Mouse (Mus musculus) lung, postnatal 36 days (tissue): ENCODE measurements around the gene Tpcn1.

Experiments used
- DNase-seq: peaks from one replicate; pipeline ENCODE4 v3.0.0; 2022; ENCODE audit warnings: mixed read lengths

Tpcn1 gene

DNA sequence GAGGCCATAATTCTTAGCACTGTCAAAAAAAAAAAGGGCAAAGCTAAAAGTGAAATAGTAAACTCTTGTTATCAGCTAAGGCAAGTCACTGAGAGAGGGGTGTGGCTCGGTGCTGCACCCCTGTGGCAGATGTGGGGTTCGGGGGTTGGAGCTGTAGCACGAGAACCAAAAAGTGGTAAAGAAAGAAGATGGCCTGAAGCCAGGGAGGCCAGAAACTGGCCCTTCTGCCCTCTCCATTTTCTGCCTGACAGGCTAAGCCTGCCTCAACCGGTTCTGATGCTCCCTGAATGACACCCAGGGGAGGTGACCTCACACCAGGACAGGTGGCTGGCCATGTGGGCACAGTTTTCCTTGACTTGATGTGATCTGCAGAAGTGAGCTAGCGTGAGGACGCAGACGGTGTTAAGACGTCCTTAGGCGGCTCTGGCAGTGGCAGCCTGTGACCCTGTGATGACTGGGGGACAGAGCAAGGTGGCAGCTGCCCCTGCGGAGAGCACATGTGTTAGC is 10.5 kb downstream of the Tpcn1 start:
- DNase-seq, result no peak

DNA sequence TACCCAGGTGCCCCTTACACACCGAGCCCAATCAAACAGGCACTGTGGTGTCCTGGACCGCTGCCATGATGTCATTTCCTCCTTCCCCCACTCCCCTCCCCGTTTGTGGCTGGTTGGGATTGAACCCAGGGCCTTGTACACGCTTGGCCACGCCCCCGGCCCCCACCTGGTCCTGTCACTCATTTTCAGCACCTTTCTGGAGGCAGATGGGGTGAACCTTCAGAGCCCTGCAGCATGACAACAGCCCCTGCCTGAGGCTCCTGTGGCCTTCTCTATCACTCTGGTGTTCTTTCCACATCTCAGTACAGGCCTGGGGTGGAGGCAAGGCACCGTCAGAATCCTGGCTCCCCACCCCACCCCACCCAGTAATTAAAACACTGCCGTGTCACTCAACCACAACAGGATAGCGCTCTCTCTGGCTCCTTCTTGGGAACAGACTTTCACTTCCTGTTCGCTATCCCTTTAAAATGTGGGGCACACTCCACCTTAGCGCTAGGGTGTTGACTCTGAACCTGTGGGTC is 11.6 kb downstream of the Tpcn1 start:
- DNase-seq, result no peak

DNA sequence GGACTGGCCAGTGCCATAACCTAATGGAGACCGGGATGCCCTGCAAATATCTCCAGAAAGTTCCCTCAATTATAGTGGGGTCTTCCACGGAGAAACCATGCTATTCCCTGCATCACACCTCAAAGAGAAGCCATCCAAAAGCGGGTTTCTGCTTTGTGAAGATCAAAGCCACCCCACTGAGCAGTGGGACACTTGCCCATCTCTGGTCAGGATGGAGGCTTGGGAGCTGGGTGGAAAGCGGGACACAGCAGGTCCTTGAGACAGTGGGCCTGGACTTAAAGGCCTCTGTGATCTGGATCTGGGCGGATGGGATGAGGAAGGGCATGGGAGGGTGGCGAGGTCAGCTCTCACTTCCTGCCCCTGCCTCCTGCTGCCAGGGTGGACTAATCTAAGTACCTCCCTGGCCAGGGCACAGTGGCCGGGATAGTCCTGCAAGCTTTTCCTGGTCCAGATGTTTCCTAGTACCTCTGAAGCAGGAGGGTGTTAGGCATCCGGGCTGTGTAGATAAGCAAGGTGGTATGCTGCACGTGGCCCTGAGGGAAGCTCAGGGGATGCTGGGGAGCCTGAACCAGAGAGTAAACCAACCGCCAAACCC is 13.9 kb downstream of the Tpcn1 start:
- no peak for DNase-seq

DNA sequence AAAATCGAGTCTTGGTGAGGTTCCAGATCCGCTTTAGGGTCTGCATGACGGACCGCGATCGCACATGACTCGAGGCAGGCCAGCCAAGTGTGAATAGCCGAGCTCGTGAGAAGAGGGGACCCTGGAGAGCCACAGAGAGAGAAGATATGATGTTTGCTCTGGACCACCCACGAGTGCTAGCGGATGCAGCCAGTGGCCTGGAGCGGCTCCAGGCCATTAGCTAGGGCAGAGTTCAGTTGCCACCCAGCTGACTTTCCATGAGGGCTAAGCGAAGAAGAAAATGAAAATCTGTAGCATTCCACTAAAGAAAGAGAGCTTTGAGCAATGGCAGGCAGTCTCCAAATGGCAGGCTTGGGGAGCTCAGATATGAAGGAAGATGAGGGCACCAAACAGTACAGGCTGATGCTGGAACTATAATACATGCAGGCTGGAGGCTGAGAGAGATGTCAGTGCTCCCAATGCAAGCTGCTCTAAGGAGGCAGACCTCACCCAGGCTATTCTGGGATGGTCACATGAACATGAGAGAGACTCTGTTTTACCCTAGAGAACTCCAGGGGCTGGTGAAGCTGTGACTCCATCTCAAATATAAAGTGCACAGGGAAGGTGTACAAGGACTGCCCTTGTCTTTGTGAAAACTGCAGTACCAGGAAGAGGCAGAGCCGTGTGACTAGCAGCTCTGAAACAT is 17.3 kb downstream of the Tpcn1 start:
- DNase-seq, result no peak

DNA sequence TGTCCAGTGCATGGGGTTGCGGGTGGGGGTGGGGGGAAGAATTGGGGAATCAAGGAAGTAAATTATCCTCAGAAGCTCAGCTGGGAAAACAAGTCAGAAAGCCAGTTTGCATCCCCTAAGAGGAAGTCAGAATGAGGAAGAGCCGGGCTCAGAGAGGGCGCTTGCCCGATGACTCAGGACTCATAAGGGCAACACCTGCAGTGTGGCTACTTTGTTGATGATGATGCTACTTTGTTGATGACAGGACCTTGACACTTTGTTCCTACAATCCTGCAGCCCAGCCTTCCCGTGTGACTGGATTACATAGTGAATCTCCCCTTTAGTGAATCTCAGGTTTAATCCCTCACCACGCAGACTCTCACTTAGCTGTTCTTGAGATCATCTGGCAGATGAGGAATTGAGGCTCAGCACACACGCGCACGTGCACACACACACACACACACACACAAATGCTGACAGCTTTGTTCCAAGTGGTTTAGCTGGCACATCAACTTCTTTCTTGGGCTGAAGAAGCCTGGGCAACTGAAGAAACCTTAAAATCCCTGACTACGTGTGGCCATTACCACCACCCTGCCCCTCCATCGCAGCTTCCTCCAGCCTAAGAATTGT is 18.1 kb downstream of the Tpcn1 start:
- no peak for DNase-seq

DNA sequence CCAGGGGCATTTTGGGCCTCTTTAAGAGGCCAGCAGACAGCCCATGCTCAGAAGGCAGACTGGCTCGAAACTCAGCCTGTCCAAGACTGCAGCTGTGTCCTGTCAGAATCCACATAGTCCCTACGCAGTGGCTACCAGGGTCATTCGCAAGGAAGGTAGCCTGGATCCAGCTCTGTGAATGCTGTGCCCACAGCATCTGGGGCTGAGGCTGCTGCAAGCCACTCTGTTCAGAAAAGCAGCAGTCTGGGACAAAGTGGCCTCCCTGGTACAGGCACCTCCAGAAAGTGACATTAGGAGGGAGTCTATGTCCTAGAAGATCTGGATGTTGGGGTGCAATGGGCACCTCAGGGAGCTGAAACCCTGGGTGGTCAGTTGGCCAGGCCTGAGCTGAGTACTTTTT is 18.7 kb downstream of the Tpcn1 start:
- DNase-seq, result no peak

DNA sequence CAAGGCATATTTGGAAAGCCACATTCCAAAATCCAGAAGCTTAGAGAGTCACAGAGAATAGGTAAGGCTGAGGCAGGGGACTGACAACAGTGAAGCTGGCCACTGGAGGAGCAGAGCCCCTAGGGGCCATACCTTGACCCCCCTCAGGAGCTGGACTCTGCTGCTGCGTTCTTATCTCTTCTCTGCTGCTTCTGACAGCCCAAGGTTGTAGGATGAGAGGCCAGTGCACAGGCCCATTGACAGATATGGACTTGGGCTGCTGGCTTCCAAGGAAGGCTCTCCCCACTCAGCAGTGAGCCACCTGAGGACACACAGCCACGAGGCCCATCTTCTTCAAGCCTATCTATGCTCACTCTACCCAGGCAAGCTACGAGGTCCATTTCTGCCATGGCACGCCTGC is 19.5 kb downstream of the Tpcn1 start:
- no peak for DNase-seq

DNA sequence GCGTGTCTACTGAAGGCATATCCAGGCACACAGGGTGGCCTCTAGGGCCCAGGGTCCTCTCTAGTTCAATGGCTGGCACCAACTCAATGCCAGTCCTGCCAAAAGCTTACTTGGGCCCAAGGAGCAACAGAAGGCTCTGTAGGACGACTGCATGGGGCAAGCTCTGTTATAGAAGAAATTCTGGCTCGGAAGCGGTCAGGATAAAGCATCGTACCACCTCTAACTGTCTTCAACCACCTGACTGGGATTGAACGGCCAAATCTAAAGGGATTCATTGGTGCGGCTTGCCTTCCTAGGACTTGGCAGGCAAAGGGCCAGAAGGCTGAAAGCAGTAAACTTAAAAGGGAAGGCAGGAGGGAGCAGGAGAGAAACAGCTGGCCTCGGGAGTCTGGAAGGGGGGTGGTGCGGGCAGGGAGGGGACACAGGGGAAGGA is 20.1 kb downstream of the Tpcn1 start:
- DNase-seq, result no peak

DNA sequence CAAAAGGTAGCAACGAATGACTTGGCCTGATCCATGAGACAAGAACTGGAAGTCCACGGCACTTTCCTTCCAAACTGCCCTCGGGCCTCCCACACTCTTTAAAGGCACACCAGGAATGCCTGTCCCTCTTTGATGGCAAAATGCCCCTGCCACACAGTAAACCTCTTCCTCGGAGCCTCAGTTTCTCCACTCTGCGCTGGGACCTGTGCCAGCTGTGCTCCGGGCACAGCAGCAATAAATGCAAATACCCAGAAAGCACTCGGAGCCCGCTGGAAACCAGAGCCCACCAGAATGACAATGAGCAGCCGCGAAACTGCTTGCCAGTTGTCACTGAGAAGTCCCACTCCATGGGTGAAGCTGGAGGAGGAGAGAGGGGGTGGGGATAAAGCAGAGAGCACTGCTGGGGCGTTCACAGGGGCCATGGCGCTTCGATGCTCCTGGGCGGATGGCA is 20.7 kb downstream of the Tpcn1 start:
- DNase-seq, result no peak

DNA sequence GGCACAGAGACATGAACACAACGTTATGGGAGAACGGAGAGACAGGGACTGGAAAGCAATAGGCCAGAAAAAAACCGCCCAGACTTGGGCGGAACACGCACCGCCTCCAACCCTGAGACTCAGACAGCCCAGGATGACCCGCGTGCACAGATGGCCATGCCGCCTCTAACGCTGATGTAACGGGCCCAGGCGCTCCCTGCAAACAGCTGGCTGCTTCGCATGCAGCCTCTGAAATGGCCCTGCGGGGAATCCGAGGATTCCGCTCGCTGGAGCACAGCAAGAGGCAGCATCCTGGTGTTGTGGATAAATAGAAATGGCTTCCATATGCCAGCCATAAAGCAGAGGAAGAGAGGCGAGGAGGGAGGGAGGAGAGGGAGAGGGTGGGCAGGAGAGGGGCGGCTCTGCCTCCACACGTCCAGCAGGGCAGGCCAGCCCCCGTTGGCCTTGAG is 21.2 kb downstream of the Tpcn1 start:
- peak; percentile 65 for DNase-seq

DNA sequence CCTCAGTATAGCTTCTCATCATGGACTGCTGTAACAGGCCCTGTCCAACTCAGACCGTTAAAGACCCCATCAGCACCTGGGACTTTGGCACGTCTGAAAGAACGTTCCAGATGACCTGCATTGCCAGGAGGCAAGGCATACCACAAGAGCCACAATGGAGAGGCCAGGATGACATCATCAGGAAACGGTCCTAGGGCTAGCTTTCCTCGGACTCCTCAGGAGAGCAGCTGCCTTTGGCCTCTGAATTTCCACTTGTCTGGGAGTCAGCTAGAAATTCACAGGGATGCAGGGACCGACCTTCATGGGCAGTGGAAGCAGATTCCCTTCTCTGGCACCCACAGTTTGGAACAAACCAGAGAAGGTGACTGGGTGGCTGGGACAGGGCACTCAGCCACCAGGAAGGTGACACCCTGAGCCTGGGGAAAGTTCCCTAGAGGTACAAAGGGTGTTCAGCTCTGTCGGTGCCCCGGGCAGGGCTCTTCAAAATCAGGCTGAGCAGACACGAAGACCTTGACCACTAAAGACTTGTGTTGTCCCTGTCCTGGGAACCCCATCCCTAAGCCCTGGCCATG is 21.7 kb downstream of the Tpcn1 start:
- DNase-seq, result peak; percentile 54

DNA sequence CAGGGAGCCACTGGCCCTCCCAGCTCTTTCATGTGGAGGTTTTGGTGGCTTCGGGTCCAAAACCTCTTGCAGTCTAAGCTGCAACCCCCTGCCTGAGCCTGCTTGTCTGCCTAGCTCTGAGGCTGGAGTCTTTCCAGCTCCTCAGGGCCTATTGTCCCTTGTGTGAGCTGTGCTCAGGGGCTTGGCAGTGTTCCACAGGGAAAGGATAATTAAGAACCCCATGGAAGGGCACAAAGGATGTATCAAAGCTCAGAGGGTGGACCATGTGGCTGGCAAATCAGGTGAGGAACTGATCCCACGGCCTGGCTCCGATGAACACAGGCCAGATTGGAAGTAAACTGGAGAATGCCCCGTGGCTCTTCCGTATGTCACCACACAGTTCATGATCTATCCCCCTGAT is 22.4 kb downstream of the Tpcn1 start:
- peak; percentile 74 for DNase-seq

DNA sequence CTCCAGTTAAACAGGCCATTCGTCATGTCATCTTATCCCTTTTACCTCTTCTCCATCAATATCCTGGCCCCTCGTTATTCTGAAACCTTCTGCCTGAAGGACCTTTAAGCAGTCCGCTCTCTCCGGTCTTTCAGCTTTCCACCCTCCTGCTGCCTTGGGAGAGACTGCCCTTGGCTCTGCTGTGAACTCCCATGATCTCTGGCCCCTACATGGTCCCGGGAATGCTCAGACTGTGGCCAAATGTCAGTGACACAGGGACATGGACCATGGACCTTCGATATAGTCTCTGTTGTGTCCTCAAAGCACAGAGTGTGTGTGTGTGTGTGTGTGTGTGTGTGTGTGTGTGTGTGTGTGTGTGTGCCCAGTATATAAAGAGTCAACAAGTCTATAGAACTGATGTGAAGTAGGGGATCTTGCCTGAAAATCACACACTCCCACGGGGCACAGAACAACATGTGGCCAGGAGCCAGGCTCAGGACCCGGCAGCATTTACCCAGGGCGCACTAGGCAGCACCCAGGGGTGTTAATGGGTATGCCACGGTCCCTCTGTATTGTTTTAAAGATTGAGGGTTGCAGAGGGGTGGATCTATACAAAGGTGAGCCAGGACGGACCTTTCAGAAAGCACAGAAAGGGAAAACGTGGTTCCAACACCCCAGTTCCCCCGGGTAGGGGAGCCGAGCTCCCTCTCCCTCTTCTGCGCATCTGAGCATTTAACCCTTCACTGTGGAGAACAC is 23.1 kb downstream of the Tpcn1 start:
- no peak for DNase-seq

DNA sequence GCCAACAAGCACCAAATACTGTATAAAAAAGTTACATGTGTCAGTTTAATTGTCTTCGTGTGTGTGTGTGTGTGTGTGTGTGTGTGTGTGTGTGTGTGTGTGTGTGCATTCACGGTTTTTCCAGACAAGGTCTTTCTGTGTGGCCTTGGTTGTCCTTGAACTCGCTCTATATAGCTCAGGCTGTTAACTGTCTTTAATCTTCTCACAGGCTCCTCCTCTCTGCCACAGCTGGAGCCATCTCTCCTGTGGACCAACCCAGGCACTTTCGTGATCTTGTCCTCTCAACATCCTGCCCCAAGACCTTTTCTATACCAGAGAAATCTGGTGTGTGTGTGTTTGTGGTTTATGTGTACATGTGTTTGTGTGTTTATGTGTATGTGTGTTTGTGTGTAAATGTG is 24.6 kb downstream of the Tpcn1 start:
- no peak for DNase-seq

DNA sequence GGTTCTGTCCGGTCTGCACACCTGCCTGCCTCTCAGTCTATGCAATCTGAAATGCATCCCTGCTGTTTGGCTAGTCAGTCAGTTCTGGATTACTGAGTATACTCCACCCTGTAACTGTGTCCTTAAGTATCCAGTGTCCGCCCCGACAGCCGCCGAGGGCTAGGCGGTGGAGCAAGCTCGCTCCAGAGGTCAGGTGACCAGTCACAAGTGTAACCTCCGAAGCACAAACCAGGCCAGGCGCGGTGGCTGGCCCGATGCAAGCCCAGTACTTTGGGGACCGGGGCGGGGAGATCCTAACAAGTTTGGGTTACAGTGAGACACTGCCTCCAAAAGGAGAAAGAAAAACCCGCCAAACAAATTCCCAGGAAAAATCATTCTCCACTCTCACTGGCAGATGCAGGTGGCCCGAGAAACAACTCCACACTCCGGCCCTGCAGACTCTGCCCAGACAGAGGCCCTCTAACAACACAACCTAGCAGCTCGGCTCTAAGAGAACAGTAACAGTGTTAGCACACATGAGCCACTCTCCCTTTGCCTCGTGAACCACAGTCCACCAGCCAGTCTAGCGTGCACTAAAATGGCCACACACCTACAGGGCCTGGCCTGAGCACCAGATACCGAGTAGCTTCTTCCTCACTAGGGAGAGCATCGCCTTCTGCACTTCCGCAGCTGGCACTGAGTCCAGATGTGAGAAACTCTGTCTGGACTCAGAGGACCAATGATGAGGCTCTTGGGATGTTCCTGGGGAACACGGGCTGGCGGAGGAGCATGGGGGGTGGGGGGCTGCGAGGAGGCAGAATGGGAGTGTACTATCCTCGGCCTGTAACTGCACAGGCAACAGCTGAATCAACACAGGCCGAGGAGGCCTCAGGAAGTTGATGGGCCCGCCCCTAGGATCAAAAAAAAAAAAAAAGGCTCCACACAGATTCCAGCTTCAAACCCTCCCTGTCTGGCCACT is 25.2 kb downstream of the Tpcn1 start:
- peak; percentile 70 for DNase-seq

DNA sequence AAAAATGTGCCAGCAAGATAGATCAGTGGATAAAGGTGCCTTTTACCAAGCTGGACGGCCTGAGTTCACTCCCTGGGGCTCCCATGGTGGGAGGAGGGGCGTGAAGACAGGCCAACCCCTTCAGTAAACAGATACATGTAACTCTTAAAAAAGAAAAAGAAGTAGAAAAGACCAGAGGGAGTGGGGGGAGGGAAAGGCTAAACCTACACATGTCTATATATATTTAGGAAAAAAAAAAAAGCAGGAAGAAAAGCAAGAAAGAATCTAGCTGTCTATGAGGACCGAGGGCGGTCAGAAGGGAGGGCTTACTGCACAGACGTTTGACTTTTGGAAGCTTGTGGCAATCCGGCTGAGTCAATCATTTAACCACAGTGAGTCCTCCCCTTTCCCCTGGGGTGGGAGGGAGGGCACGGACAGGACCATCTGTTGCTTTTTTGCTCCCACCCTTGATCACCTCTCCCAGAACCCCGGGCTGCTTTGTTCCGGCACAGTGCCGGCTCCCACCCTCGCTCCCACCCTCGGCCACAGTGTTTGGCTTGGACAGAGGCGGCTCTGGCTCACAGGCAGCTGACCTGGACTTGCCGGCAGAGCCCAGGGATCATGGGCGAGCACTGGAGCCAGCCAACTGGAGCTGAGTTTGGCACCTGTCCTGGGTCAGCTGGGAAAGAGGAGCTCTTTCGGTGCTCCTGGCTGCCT is 27.7 kb downstream of the Tpcn1 start:
- DNase-seq, result peak; percentile 66

DNA sequence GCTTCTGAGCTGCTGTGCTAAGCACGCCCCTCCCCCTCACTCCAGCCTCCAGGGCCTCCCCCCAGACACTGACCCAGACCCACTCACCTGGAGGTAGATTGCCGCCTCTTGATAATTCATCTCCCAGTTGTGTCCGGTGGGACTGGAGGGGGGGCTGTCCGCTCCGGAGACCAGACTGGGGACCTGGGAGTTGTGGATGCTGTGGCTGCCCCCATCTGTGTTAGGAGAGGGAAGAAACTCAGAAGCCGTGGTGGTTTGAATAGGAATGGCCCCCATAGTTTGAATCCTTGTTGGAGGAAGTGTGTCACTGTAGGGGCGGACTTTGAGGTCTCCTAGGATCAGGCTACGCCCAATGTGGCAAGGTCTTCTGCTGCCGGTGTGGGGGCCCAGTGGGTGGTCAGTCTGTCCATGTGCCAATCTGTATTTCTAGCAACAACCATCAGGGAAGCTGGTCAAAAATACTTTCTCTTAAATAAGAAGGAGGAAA is 28.3 kb downstream of the Tpcn1 start:
- no peak for DNase-seq

DNA sequence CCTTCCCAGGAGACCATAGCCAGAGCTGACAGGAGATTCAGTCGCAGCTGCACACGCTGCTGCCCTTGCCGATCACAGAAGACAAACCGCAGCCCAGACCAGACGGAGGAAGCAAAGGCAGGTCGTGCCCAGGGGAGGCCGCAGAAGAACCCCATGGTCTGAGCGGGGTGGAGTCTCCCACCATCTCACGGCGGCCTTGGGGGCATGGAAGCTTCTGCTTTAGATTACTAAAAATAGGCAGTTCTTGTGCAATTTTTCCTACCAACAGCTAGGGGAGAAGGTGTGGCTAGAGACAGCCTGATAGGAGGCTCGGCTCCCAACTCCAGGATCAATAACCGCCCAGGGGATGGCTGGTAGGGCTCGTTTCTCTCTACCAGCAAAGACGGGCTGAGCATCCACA is 29.7 kb downstream of the Tpcn1 start:
- peak; percentile 38 for DNase-seq

DNA sequence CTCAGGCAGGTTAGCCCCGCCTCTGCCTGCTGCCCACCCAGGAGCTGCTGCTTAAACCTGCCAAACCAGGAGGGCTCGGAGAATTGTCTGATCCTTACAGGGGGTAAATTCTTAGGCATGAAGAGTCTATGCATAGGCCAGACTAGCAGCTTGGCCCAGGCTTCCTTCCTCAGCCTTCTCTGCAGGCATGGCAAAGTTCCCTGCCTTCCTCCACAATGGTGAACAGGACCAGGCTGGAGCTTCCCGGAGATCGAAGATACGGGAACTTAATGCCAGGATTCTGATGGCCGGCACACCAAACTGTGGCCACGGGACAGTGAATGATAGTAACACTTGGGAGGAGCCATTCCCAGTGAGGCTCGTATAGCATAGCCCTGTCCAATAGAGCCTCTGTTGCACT is 30.4 kb downstream of the Tpcn1 start:
- DNase-seq, result no peak

DNA sequence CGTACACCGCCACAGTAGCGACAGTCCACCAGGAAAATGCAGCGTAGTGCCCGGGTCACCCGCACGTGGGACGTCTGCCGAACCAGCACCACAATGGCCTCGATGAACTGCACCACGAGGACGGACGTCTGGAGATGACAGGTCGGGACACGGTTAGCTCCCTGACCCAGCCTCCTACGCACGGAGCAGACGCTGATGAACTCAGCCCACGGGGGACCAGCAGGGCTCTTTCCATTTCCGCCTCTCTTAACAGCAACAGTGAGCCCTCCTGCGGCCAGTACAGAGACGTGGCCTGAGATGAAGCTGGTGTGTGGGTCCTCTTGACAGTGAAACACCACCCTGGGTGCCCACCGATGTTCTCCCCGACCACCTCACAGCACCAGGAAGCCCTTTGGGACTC is 32.6 kb downstream of the Tpcn1 start:
- no peak for DNase-seq

DNA sequence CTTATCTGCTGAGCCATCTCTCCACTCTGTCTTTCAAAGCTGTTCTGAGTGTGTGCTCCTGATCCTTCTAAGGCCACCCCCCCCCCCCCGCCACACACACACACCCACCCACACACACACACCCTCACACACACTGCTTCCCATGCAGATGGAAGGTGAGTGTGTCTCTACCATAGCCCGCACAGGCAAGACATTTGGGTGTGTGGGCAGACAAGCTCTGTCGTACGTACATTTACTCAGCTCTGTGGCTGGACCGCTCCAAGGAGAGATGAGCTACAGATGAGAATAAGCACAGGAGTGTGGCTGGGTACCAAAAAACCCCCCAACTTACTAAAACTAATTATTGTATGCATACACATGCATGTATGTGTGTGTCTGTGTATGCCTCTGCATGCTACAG is 37.8 kb downstream of the Tpcn1 start:
- DNase-seq, result no peak
